Mouse (Mus musculus) fibroblast of lung, adult 2 months (primary cell): ENCODE results near the gene Ptgis.

ENCODE experiments used
- DNase-seq: peaks from one replicate; pipeline ENCODE4 v3.0.0-alpha.2; 2011; ENCODE audit warnings: low read depth

Ptgis gene

DNA sequence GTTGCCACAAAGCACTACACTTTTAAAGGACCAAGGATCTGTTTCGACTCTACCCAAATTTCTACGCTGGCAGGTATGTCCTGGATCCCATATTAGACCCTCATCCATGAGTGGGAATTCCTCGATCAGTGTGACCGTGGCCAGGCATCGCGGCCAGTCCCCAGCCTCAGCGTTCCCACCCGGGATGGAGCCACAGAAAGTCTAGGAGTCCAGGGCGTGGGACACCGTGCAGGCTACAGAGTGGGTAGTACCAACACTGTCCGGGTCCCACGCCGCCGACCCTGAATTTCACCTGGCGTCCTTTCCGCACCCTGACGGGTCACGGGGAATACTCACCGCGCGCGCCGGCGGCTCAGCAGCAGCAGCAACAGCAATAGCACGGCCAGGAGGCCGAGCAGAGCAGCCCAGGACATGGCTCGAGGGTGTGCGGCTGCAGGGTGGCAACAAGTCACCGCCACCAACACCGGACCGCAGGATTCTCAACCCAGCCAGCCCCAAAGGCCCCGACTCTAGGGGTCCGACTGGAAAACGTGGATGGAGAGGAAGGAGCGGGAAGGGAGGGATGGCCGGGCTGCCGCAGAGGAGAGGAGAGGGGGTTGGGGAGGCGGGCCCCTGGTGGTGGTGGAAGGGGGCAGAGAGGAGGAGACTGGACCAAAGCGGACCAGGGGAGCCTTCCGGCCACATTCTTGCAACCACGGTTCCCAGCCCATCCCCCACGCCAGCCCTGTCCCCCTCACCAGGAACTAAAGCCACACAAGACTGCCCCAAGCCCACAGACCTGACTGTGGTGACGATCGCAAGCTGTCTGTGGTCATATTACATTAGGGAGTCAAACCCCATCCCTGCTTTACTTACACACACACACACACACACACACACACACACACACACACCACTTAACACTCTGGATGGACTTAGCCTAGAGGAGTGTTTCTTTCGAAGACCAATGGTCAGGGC is at the start of gene Ptgis:
Gene Ptgis (minus strand): TSS at position 597 of the 957 bp plus-strand sequence.
- no peak for DNase-seq

DNA sequence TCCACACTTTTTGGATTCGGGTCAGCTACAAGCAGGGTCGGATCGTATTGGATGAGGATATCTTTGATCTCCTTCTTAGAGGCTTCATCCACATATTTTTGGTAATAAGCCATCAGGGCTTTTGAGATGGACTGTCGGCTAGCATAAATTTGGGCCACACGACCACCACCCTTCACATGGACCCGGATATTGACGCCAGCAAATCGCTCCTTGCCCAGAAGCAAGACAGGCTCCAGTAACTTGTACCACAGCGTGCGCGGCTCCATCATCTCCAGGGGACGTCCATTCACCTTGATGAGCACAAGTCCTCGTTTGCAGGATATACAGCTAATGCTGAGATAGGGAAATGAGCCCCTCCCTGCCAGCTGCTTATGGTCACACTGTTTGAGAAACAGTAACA is 41.1 kb upstream of the Ptgis start:
- no peak for DNase-seq

- no peak for DNase-seq
Observed at GRCm38 (mm10) chr2:167280986-167281310, 40.5 kb upstream of the Ptgis start.

DNA sequence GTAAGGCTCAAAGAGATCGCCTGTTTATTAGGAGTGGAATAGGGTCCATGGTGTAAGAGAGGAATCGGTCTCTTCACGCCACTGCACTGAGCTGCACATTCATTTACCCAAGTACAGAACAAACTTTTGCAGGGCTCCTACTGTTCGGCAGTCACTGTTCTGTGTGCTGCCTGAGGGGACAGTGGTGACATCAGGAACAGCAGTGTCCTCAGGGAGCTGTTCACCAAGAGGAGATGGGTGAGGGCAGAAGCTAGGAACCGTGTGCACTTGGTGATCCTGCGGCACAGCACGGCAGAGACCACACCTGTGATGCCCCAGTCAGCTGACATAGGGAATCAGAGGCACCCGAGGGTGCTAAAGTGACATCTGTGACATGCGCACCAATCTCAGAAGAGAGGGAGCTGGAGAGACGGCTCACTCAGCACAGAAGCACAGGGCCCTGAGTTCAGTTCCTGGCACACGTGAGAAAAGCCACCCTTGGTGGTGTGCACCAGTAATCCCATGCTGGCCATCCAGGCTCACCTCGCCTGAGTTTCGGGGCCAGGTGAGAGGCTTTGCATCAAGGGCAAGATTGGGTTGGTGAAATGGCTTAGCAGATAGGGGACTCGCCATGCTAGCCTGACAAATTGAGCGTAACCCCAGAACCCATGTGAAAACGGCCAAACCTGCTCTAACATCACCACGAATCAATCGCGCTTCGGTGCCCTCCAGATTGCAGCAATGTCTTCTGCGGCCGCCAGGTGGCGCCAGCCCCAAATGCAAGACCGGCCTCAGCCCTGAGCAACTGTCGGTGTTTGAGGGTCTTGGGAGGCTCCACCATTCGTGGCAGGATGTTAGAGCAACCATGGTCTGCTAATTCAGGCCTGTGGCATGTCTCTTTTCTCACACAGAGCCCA is 39.9 kb upstream of the Ptgis start:
- DNase-seq, result no peak

DNA sequence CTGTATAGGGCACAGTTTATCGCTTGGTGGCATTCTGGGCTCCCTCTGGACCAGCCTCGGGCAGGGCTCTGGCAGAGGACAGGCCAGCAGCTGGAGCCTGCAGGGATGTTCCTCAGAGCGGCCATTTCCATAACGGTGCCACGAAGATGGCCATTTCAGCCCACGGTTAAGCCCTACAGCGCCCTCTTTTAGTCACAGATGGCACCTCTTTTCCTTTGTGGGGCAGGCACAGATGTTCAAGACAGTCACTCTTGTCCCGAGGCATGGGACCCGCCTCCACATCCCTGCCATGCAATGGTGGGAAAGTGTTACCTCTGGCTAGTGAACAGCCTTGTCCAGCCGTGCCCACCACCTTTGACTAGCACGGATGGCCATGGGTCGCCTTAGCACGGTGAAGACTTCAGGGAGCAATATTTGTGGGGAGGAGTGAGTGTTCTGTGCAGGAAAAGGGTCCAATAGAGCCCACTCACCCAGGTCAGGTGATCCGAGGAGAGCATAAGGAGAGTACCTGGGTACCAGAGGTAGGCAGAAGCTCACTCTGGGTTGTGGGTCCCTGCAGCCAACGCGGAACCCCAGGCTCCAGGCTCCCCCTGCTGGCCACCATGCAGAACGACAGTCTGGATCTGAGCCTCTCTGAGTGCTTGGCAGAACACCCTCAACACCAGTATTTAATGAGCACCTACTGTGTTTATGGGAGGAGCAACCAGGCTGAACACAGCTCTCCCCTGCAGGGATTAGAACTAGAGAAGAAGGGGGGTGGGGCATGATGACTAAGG is 38.5 kb upstream of the Ptgis start:
- DNase-seq, result no peak

- DNase-seq, result no peak
Observed at GRCm38 (mm10) chr2:167278011-167278410, 37.6 kb upstream of the Ptgis start.

- no peak for DNase-seq
Observed at GRCm38 (mm10) chr2:167277026-167277425, 36.6 kb upstream of the Ptgis start.

DNA sequence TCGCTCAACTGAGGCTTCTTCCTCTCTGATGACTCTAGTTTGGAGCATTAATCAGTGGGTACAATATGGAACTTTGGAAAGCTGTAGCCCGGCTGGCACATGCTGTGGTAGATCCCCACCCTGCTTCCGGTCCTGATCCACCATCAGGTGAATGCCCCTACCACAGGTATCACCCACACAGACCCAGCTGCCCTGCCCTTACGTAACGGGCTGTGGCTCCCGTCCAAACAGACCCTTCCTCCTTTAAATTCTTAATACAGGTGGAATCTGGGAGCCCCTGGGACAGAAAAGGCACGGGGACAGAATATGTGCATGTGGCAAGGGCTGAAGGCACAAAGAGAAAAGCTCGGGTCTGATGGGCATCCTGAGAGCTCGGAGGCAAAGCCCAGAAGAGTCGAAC is 35.5 kb upstream of the Ptgis start:
- no peak for DNase-seq

DNA sequence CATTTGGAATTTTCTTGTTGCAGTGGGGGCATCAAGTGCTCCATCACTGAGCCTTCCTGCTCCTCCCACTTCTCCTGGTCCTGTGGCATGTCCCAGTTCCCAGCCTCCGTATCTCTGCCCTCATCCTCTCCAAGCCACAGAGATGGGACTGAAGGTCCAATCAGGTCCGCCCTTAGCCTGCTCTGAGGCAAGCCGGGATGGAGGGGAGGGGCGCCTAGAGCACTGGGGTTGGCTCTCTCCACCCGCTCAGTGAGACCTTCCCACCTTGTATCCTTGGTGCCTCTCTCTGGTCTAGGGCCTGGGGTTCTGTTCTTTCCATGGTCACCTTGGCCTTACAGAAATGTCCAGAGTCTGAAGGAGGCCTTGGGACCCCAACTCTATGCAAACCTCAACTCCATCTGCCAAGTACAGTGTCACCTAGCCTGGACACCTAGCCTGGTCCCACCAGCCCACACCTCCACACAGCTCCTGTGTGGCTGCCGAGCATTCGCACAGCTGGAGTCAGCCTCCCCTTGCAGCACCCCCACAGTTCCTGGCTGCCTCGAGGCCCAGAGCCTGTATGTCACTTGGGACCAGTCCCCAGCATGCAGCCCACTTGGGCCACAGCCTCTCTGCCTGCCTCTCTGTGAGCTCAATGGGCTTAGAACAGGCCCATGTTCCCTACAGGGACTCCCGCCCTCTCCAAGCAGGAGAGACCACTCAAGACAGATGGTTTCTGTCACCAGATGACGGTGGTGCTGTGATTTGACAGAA is 34.5 kb upstream of the Ptgis start:
- no peak for DNase-seq

DNA sequence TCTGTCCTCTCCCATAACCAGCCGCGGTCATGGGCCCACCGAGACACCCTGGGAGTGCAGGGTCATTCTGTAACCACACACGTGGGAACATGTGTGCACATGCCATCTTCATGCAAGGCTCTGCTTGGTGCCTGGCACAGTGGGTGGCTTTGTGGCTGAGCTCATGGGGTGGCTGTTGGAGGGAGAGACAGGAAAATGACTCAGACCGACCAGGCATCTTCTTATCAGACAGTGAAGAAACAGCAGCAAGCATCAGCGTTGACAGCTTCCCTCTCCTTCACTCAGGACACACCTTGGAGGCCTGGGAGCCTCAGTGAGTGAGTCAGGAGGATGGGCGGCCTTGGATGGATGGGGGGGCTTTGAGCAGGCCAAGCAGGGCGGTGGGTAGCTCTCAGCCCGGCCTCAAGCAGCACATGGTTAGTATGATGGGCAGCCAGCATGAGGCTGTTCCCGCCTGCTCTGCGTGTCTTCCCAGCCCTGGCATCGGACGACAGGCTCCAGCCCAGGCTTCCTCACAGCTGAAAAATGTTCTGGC is 32.9 kb upstream of the Ptgis start:
- no peak for DNase-seq

- no peak for DNase-seq
Observed at GRCm38 (mm10) chr2:167272706-167273105, 32.3 kb upstream of the Ptgis start.

DNA sequence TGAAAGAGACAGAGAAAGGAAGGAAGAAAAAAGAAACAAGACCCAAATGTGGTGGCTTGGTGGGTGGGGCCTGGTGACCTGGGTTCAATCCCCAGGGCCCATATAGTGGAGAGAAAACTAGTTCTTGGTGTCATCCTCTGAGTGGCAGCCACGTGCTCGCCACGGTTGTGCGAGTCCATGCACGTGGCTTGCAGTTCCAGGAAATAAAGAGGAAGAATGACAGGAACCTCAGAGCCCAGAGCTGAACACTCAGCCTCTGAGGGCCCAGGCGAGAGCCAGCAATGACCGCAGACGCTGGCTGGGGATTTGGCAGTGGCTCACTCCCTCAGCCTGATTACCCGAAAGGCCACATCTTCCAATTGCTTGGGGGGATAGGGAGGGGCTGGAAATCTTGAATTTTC is 30.7 kb upstream of the Ptgis start:
- DNase-seq, result peak; percentile 49

DNA sequence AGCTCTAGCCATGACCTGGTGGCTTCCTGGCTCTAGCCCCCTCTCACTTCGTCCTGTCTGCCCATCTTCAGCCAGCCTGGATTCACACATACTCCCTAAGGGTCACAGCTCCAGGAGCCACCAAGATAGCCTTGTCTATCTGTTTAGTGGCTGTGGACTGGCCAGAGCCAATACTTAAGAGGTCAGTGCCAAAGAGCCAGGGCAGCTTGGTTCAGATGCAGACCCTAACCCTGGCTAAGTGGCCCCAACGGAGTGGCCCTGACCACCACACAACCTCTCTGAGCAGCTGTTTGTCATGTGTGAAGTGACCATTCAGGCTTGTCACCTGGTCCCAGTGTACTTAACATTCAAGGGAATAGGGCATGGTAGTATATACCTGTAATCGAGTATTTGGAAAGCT is 30.1 kb upstream of the Ptgis start:
- DNase-seq, result no peak

DNA sequence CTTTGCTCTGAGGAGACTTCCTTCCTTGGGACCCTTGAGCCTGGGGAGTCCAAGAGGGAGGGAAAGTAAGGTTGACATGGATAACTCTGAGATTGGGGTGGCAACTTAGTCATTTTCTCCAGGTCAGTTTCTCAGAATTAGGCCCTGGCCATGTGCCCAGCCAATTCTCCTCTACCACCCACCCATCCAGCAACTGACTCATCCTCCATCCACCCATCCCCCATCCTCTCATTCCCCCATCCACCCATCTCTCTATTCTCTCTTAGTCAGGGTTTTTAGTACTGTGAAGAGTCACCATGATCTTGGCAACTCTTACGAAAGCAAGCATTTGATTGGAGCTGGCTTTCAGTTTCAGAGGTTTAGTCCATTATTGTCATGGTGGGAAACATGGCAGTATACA is 28.3 kb upstream of the Ptgis start:
- no peak for DNase-seq

- no peak for DNase-seq
Observed at GRCm38 (mm10) chr2:167268411-167268690, 27.9 kb upstream of the Ptgis start.

DNA sequence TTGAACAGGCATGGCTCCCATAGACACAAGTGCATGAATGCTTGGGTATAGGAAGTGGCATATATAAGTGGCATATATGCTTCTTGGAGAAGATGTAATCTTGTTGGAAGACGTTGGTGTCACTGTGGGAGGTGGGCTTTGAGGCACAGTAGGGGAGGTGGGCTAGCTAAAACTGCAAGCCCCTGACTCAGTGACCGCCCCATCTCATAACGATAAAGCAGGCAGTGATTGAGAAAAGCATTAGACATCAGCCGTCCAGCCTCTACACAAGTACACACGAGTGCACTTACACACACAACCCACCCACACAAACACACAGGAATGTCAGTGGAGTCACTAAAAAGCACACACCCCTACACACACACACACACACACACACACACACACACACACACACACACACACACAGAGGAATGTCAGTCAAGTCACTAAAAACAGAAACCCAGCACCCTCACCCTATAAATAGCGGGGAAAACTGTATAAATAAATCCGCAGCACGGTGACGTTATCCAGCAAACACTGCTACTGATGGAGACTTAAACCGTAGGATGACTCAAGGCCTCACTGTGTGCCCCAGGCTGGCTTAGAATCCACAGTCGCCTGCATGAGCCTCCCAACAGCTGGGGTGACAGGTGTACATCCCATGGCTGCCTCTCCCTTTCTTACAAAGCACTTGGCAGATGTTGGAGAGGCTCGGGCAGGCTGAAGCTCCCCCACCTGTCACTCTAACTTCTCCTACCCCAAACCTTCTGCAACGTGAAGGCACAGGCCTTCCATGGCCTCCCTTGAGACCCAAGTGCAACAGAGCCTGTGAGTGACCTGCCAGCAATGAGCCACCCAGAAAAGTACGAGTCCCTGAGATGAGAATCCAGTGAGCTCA is 27.4 kb upstream of the Ptgis start:
- no peak for DNase-seq

DNA sequence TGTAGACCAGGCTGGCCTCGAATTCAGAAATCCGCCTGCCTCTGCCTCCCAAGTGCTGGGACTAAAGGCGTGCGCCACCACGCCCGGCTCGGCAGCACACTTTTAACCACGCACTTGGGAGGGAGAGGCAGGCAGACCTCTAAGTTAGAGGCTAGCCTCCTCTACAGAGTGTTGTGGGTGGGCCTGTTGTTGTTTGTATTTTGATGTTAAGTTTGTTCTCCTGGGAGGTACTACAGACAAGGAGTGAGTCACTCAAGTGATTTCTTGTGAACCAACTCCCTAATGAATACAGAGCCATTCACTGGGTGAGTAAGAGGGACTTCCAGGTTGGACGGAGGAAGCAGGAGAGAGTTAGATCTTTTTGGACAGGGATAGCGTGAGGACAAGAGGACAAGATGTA is 25.8 kb upstream of the Ptgis start:
- no peak for DNase-seq

DNA sequence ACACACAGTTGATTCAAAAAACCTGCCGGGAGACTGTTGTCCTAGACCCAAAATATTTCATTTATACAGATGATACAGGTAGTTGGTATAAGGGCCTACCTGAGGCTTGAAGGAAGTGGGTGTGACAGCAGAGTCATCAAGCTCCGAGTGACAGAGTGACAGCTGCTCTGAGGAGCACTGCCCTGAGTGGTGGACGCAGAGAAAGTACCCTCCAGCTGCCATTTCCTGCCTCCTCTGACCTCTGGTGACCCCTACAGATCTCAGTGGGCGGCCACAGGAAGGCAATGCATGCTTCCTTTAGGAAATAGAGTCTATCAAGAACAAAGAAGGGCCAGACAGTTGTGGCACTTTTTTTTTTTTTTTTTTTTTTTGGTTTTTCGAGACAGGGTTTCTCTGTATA is 25.4 kb upstream of the Ptgis start:
- no peak for DNase-seq

GRCm38 (mm10) chr2:167265021-167265420 is 24.6 kb upstream of the Ptgis start:
- DNase-seq, result no peak

GRCm38 (mm10) chr2:167263931-167264330 is 23.5 kb upstream of the Ptgis start:
- no peak for DNase-seq
